Mouse (Mus musculus): ENCODE measurements around the gene Glyat.
"Not testable (repeated sequence)": the region's sequence is repeated elsewhere in the genome, so short reads cannot be mapped to it uniquely, and the experiment has no call there.

The Glyat gene

DNA sequence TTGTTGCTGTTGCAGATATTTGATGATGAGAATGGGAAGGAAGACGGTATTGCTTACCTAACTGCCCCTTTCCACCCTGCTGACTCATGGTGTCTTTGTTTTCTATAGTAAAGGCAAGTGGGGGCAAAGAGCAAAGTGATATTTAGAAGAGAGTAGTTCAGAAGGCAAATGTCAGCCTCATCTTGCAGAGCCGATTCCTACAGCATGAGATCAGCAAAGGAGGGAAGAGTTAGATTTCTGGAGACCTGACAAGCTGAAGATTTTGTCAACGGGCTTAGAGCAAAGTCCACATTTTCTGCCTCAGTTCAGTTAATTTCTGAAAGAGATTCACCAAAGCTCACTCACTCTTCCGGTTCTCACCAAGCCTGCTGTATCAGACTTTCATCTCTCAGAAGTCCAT, at the start of gene Glyat:
TSS of gene Glyat (plus strand) at position 133 of the 400 bp plus-strand sequence.
- DNase-seq (ENCODE audit: low spot score in 2 of 2): no peak

- DNase-seq (ENCODE audit: low spot score in 2 of 2): no peak
Observed at GRCm38 (mm10) chr19:12585310-12585709, 47.8 kb upstream of the Glyat start.

- peak; percentile 60 to 76 for DNase-seq (ENCODE audit: low spot score in 2 of 2)
Observed at GRCm38 (mm10) chr19:12591908-12592307, 41.2 kb upstream of the Glyat start.

DNA sequence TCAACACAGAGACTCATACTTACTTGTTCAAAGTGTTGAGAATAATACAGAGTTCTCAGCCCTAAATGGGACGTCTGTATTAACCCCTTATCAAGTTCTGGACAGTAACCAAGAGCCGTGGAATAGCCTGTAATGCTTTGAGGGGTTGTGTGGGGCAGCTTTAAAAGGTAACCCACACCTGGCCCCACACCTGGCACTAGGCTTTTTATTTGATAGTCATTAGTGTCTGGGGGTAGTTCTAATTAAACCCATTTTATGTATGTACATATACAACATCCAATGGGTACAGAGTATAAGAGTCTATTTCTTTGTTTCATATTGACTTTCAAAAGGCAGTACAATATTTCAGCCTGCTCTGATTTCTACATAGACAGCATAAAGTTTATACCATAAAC, 38.0 kb upstream of the Glyat start:
- DNase-seq (ENCODE audit: low spot score in 2 of 2): no peak

- DNase-seq (ENCODE audit: low spot score in 2 of 2): peak in 1 of 2 experiments; percentile 23
Observed at GRCm38 (mm10) chr19:12595530-12596289, 37.4 kb upstream of the Glyat start.

- DNase-seq (ENCODE audit: low spot score in 2 of 2): no peak
Observed at GRCm38 (mm10) chr19:12596290-12597072, 36.6 kb upstream of the Glyat start.

GRCm38 (mm10) chr19:12597073-12597405, 36.1 kb upstream of the Glyat start:
- no peak for DNase-seq (ENCODE audit: low spot score in 2 of 2)

DNA sequence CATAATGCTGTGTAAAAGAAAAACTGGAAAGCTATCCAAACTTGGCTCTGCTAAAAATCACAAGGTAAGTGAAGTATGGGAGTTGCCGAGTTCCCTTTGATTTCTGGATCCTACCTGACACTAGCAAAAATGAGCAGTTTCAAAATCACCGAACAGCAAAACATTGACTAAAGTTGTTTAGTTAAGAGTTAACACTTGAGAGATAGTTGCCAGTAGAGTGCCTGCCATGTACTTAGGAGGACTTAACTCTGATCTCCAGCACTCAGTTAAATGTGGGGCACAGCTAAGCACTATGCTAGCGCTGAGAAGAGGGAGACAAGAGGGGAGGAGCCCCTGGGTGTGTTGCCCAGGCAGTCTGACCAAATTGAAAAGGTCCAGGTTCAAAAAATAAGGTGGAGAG, 34.4 kb upstream of the Glyat start:
- no peak for DNase-seq (ENCODE audit: low spot score in 2 of 2)

DNA sequence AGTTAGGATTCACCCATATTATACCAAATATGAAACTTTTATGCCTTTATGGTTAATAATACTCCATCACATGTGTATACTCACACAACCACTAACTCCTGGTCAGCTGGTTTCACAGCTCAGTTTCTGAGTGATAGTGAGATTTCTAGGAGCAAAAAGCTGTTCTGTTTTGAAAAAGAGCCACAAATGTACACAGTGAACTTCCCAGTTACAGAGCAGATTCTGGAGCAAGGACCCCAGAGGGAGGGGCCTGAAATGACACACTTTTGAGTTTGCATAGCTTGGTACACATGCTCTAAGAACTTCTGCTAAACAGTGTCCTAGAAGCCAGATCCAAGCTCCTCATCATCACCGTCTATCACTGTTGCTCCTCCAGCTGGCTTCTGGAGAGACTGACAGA, 33.4 kb upstream of the Glyat start, which contains the start of gene Gm4952:
TSS of gene Gm4952 (plus strand) at position 301 of the 400 bp plus-strand sequence.
- DNase-seq (ENCODE audit: low spot score in 2 of 2): no peak

DNA sequence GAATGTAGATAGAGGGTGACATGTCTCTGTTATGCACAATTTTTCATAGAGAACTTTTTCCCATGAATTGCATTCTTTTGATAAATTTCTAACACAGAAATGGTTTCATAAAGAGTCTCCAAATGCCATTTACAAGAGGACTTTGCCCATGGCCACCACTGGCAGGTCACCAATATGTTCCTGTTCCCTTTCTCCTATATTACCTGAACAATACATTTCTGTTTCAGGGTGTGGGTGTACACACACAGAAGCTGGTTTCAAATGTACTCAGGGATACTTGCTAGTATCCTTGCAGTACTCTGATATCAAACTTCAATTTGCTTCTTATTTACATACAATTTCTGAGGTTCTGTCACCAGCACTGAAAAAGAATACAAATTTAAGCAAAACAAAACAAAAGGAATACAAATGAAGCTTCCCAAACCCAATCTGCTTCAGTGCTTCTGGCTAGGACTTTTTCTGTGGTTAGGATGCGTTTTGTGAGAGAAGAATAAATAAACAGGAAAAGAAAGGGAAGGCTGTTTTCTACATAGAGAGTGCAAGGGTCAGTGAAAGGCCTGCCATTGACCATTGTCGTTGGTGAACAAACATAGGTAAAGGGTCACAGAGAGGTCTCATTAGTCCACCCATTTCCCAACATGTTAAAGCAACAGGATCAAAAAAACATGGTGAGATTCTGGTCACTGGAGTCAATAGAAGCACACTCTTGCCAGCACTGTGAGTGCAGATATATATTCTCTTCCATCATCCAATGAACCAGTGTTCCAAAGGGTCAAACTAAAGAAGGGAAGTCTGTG, 32.2 kb upstream of the Glyat start:
- no peak for DNase-seq (ENCODE audit: low spot score in 2 of 2)

- no peak for DNase-seq (ENCODE audit: low spot score in 2 of 2)
Observed at GRCm38 (mm10) chr19:12608336-12608735, 24.8 kb upstream of the Glyat start.

- no peak for DNase-seq (ENCODE audit: low spot score in 2 of 2)
Observed at GRCm38 (mm10) chr19:12613646-12614045, 19.5 kb upstream of the Glyat start.

- DNase-seq (ENCODE audit: low spot score in 2 of 2): no peak
Observed at GRCm38 (mm10) chr19:12634259-12634658, 1.2 kb downstream of the Glyat start.

DNA sequence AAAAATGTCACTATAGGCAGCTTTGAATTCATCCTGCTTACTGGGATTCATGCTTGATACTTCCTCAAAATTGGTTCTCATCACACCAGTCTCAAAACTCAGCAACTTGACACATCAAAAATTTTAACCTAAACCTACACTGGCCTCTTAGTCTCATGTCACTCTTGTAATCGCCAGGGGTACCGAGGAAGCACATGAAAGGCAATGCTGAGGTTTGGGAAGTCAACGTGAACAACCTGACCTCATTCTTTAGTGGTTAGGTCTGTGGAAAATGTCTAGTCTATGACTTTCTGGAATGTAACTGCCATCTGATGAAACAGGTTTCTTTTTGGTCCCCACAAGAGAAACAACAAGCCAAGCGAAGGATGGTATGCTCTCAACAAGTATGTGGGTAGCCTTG, 1.9 kb downstream of the Glyat start:
- no peak for DNase-seq (ENCODE audit: low spot score in 2 of 2)

GRCm38 (mm10) chr19:12636863-12637262, 3.8 kb downstream of the Glyat start:
- no peak for DNase-seq (ENCODE audit: low spot score in 2 of 2)

DNA sequence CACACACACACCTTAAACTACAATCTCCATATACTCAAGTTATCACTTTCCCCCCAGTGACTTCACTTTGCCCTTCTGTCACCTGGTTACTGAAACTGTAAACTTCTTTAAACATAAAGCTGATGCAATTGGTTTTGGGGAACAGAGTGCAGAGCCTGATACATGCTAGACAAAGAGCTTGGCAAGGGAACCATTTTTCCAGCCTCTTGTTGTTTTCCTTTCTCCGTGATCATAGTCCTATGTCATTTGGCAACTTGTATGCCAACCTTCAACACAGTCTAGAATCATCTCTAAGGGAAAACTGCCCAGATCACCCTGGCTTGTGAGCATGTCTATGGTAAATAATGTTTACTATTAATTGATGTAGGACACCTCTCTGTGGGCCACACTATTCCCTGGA, 4.9 kb downstream of the Glyat start:
- DNase-seq (ENCODE audit: low spot score in 2 of 2): no peak

DNA sequence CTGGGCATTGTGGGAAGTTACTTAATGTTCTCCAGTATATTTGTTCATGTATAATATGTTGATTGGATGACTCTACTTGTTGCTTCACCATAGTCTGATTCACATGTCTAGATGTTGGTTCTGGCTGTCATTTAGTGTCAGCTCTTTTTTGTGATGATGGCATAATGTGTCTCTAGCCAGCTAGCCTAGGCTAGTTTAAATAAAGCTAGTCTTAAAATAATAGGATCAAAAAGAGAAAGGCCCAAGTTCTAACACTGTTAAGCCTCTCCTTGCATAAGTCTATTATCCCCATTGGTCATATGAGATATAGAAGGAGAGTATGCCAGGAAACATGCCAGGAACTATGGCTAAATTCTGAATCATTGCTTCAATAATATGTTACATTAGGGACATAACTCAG, 16.4 kb downstream of the Glyat start:
- no peak for DNase-seq (ENCODE audit: low spot score in 2 of 2)

GRCm38 (mm10) chr19:12666156-12666555, 33.0 kb downstream of the Glyat start:
- no peak for DNase-seq (ENCODE audit: low spot score in 2 of 2)

GRCm38 (mm10) chr19:12668601-12669000, 35.5 kb downstream of the Glyat start:
- not testable (repeated sequence) for DNase-seq (ENCODE audit: low spot score in 2 of 2)

GRCm38 (mm10) chr19:12670139-12670538, 37.0 kb downstream of the Glyat start, which contains the start of gene Olfr1442:
Gene Olfr1442, plus strand, starts transcription at chr19:12670439.
- DNase-seq (ENCODE audit: low spot score in 2 of 2): no peak

DNA sequence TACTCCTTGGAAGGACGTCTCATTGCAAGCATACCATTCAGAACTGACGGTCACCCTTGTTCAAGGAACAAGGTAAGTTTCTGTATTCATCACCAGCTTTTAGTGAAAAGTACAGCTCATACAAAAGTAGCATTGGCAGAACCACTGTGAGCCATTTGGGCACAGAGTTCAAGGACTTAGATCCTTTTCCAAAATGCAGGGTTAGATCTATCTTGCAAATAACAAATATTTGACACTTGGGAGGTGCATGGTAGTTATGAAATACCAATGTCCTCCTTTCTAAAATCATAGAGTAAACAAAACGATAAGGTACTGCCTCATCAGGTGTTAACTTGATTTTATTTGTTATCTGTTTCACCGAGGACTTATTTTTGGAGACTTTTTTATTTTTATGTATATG, 37.9 kb downstream of the Glyat start:
- DNase-seq (ENCODE audit: low spot score in 2 of 2): no peak

GRCm38 (mm10) chr19:12677812-12678211, 44.7 kb downstream of the Glyat start, which contains the start of gene Olfr1443:
Gene Olfr1443, plus strand, starts transcription at chr19:12678112.
- DNase-seq (ENCODE audit: low spot score in 2 of 2): no peak
